Mouse (Mus musculus) gastrocnemius, postnatal 14 days (tissue): ENCODE data around the gene Oat. TPM values are rescaled to one million over a fixed set of nuclear protein-coding genes. Genes with fewer than 3 reads are reported as not detected.
A peak's percentile ranks its signal among the peaks of the same experiment; 100 is the strongest.

Experiments
- DNase-seq: peaks from one replicate; pipeline ENCODE4 v3.0.0; 2021; ENCODE audit warnings: mixed read lengths
- intact Hi-C: fragments of 180-260 bp; cut with DNase I; formaldehyde crosslinking; loops from one replicate; pipeline ENCODE4 v1.15.1; 2025; ENCODE audit warnings: low total_unique reads
- total RNA-seq, 2 experiments: library from RNA; stranded (reverse); gene quantifications; 2 replicates each; pipeline ENCODE4 v1.2.3; 2021

Oat gene
- total RNA-seq, 2 experiments from 2014 or later: 120 to 142 TPM

DNA sequence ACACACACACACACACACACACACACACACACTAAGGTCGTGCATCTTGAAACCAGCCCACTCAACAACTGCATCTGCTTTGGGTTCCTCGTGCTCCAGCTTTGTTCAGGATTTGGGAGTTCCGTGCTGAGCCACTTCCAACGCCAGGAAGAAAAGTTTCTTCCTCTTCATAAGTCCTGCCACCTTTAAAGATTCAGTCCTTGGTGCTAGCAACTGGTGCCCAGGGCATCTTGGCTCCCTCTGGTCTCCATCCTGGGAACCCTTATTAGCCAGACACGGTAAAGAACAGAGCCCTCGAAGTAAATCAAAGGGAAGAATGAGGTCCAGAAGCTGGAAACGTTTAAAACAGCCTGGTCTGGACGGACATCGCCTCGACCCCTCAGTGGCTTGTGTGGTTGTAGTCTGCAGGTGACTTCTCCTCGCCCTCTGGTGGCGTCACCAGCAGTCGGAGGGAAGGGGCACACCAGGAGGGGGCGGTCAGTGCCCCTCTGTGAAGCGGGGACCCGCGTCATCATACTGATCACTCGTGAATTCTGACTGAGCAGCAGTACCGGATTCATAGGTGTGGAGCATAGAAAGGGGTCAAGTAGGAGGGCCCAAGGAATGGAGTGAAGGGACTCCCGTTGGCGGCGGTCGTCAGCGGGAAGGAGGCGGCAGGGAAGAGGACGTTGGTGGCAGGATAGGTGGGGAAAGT, 20.5 kb upstream of the Oat start:
- intact Hi-C loops: no loop called here
- DNase-seq: no peak

DNA sequence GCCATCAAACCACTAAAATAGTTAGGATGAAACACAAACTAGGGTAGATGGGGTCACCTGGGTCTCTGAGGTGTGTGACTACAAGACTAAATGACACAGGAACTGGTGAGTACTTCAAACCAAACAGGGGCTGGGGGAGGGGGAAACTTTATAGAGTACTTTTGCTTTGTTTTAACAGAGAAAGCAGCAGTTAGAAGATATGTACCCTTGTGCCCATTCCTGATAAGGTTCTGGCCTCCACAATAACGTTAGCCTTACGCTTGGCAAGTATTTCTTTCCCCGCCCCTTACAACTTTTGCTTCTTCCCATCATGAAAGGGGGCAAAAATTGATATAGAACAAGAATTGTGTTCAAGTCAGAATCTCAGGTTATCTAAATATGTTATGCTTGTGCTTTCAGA, 19.6 kb upstream of the Oat start:
- DNase-seq: no peak
- intact Hi-C loops: no loop called here

DNA sequence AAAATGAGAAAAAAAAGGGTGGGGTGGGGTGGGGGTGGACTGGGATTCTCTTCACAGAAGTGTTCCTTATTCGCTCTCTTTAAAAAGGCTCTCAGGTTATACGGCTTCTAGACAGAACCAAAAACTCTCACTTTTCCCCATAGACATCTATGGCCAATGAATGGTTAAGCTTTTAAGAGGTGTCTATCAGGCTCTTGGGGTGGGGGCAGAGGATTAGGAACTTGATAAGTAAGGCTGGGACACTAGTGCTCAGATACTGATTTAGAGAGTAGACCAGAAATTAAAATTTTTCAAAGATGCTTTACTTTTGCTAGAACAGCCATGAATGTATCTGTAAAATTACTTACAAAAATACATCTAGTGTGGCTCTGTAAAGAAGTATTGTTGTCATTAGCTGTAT, 18.1 kb upstream of the Oat start:
- DNase-seq: no peak
- intact Hi-C loops: no loop called here

DNA sequence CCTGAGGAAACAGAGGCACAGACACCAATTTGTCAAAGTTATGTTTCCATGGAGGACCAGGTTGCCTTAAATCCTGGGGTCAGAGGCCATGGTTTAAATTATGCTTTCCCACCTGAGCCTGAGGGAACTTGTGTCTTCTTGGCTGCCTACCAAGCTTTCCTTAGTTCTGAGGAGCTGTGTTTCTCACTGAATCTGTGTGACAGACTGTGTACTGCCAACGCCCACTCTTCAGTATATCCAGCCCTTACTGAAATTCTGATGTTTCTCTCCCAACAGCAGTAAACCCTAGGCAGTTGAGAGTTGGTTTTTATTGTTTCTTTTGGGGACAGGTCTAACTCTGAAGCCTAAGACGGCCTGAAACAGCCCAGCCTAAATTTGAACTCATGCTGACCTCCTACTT, 17.6 kb upstream of the Oat start:
- intact Hi-C loops: no loop called here
- no peak for DNase-seq

DNA sequence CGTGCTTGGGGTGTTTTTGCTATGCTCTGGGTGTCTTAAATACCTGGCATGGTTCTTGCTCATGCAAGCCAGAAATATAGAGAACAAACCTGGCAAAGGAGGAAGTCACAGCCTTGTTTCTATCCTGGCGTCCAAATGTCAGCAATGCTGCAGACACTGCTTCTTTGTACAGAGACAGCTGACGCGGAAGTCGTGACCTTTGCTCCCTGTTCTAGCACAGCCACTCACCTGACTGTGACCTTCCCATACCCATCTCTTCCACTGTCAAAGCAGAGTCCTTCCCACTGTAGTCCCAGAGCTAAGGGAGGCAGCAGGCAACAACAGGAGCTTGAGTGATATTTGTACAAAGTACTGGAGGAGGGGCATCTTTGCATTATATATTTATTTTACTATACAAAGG, 13.4 kb upstream of the Oat start:
- intact Hi-C loops: no loop called here
- DNase-seq: no peak

DNA sequence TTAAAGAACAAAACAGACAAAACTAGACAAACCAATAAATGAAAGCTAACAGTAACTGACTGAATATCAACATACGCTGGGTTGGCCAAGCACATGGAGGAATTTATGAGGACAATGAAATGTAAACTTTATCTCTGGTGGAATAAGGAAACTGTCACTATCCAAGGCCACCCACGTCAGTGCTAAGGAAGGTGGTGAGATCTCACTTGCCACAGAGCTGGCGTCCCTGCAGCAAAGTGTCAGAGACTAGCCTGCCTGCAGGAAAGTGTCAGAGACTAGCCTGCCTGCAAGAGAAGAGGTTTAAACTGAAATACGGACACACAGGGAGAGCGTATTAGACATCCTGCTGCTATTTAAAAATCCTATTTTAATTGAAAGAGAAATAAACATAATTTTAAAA, 11.0 kb upstream of the Oat start:
- intact Hi-C loops: no loop called here
- no peak for DNase-seq

DNA sequence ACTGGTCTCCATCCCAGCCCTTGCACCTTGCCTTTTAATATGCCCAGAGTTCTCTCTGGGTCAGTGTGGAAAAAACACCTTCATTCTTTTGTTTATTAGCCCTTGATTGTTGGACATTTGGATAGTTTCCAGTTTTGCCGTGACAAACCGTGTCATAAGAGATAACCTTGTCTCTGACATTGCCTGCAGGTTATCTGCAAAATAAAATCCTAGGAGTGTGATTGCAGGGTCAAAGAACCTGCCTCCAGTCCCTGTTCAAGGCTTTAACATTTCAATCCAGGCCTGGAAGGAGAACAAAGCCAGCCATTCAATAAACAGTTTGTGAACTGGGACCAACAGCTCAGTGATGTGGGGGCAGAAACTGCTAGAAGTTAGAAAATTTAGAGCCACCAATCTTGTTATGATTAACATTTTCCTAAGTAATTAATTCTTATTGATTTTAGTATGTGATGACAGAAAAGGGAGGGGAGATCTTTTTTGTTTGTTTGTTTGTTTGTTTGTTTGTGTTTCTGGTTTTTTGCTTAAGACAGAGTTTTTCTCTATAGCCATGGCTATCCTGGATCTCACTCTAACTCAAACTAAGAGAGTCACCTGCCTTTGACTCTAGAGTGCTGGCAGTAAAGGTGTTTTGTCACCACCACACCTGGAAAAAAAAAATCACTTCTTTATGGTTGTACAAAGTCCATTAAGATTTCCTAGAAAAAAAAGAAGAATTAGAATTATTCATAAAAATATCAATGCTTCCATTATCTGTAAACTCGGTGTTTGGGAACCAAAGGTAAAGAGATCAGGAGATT, 9.7 kb upstream of the Oat start:
- DNase-seq: no peak
- intact Hi-C loops: no loop called here

DNA sequence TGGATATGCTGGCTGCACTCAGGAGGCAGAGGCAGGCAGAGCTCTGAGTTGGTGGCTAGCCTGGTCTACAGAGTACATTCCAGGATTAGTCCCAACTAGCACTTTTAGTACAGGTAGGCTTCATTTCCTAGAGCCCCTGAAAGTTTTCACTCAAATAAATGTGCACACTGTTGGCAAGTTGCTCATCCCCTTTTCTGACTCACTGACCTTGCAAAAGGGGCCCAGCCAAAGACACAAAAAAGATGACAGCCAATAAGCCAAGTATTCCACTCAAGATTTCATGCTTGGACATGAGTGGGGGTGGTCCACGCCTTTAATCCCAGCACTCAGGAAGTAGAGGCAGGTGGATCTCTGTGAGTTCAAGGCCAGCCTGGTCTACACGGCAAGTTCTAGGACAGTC, 5.2 kb upstream of the Oat start:
- no peak for DNase-seq
- intact Hi-C loops: no loop called here

DNA sequence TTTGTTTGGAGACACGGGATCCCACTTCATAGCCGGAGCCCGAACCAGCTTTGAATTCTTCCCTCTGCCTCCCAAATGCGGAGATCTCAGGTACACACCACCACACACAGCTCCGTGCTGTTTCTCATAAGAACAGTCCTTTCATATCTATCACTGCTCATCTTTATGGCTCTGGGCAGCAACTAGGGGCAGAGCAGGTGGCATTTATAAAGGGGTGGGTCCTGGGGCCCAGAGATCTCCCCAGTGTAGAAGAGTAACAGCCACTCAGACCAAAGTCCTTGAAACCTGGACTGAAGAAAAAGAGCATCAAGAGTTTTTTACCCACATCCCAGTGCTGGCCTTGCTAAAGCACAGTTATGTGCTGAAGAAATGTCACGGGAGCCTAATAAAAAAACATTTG, 4.3 kb upstream of the Oat start:
- intact Hi-C loops: no loop called here
- no peak for DNase-seq

DNA sequence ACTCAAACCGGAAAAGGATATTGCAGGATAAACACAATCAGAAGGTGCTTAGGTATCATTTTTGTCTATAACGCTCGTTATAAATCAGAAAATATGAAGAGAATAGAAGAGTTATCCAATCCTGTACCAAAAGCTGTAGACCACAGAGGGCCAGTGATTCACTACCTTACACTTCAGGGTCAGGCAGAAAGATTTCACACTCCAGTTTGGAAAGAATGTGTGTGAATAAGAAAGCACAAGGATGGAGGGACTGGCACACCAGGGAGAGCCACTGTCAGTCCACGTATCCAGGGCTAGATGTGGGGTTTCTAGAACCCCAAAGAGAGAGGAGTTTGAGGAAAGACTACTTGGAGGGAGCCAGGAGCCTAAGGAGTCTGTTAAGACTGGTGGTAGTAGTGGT, 693 bp upstream of the Oat start:
- intact Hi-C loops: no loop called here
- DNase-seq: no peak

DNA sequence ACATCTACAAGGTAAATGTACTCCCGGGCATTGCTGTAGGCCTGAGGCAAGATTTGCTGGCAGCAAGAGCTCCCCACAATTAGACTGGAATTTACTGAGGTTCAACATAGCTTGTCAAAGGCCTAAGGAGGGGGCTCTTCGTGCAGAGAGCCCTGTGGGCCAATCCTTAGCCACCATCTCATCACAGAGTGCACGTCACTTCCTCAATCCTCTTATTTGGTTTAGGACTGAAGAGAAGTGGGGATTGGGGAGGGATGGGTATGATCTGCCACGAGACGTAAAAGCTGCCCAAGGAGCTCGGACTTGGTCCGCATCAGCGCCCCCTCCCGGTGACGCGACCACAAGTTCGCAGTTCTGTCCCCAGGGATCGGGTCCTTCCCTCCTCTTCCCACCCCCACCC, 575 bp downstream of the Oat start:
- peak; percentile 85 for DNase-seq
- intact Hi-C loops: no loop called here

DNA sequence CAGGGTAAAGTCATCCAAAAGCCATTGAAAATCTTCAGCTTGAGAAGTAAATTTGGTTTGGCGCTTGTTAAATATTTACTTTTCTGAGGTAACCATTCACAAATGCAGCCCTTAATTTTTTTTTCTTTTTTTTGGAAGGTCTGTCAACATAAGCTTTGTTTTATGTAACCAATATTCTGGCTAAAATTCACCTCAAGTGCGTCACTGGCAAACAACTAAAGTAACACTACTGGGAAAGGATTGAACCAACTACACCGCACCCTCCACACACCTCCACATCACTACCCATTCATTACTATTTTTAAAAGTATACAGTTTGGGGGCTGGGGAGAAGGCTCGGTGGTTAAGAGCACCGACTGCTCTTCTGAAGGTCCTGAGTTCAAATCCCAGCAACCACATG, 1.6 kb downstream of the Oat start:
- intact Hi-C loops: no loop called here
- DNase-seq: no peak

DNA sequence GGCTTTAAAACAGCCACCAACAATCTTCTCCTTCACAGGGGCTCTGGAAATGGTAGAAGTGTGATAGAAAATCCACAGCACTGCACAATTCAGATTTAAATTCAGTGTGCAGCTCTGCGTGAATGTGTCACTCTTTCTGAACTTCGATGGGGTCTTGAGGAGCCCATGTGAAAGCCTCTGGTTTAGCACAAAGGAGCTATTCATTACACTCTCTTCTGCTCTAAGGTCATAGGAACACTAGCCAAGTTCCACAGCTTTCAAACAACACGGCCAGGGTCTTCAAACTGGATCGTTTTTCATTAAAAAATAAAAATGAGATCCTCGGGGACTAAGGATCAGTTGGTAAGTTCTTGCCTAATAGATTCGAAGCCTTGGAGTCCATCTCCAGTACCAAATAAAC, 3.0 kb downstream of the Oat start:
- no peak for DNase-seq
- intact Hi-C loops: no loop called here

DNA sequence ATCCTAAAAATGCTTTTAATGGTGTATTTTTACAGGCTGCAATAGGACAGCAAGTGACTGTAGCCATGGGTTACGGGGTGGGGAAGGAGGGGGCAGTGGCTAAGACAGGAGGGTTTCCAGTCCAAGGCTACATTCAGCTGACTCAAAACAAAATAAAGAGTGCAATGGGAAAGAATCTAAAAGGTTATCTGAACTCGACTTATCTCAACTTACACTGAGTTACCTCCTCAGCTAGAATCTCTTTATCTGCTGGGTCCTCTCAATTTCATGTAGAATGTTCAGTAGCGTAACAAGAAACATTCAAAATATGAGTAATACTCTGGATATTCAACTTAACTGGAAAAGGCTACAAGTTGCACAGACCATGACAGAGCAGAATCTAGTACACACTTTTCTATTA, 3.5 kb downstream of the Oat start:
- intact Hi-C loops: no loop called here
- DNase-seq: no peak

DNA sequence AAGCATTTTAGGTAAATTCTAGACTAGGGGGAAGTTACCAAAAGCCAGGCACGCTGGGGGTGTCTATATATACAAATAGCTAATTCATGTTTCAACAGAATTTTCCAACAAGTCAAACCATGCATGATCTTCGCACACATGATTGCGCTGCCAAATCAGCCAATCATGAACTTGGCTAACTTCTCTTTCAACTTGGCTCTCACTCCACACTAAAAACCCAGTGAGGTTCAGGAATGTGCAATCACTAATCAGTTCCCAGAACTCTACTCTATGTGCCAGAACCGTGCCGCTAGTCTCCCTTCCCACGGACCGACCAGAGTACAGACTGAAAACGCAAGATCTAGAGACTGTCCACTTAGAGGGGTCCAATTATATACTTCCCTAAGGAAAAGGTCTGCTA, 4.7 kb downstream of the Oat start:
- intact Hi-C loops: no loop called here
- no peak for DNase-seq

DNA sequence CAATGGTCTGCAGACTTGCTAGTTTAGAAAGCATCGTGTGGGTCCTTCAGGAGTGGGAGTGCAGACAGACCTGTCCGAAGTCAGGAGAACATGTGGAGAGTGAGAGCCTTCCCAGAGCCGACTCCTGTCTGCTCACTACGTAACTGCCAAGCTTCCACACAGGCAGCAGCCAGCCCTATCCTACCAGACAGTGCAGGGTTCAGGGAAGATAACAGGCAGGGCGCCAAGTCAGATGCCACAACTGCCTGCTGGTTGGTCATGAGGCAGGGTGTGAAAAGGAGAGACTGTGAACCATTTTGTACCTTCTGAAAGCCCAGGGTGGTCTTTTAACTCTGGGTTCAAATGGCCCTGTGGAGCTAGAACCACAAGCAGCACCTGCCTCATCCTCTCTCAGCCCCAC, 6.1 kb downstream of the Oat start:
- intact Hi-C loops: no loop called here

DNA sequence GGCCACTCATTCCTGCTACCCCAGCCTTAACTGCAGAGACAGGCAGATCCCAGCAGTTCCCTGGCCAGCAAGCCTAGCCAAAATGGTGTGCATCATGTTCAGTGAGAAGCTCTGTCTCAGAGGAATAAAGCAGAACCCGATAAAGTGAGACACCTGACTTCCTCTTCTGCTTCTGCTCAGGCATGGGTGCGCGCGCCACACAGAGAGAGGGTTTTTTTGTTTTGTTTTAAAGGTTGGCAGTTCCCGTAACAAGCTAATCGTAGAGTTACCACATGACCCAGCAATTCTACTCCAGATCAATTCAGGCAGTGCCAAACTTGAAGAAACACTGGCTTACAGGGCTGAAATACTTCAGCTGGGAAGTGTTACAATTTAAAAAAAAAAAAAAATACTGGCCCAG, 7.4 kb downstream of the Oat start:
- no peak for DNase-seq
- intact Hi-C loops: no loop called here

More for the DNA sequence above, 6.1 kb downstream of the Oat start:
- no peak for DNase-seq

DNA sequence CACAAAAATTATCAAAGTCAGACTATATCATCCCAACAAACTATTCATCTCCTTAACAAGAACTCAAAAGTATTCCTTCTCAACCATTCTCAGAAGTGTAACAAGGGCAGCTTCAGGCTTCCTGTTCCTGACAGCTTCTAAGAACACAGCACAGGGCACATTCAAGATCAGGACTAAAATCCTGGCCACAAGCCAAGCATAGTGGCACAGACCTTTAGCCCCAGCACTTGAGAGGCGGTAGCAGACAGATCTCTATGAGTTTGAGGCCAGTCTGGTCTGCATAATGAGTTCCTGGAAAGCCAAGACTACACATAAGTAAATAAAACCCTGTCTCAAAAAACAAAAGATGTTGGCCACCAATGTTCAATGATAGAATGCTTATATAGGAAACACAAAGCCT, 10.4 kb downstream of the Oat start:
- intact Hi-C loops: no loop called here
- no peak for DNase-seq

DNA sequence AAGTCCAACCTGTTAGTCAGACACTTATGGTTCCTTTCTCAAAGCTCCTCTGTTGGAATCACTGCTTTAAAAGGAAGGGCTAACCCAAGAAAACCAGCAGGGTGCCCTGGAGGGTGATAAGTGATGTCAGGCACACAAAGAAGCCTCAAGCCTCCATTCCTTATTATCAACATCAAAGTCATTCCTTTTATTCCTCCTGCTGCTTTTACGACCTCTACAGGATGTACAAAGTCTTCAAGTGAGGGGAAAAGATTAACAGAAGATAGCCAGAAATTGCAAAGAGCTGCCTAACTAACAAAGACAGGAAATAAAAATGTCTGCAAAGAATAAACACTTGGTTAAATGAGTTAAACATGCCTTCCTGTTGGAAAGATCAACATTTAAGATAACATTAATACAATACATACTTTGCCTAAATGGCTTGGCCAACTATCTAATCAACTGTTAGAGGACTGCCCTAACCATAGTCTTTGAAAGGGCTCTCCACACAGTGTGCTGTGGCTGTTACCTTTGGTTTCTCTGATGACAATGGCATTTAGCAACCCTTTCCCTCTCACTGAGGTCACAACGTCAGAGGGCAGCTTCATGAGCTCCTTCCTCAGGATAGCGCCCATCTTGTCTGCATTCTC, 16.9 kb downstream of the Oat start:
- DNase-seq: no peak
- intact Hi-C loops: no loop called here

DNA sequence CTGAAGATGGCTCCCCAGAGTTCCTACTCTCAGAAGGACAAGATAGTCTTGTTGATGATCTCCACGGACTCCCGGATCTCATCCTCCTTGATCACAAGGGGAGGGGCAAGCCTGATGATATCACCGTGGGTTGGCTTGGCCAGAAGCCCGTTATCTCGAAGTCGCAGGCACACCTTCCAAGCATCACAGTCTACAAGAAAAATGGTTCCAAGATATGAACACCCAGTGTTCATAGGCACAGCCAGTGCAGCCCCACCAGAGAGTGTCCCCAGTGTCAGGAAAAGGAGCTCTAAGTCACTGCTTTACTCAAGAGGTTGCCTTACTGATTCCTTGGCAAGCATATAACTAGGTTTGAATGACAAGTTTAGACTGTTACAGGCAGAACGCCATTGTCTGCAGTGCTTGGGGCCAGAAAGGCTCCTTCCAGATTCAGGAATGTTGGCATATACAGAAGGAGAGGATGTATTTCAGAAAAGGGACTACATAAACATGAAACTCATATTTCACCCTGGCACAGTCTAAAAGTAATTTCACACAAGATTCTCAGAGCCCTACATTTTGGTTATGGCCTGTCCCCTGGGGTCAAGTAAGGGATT, 18.0 kb downstream of the Oat start:
- intact Hi-C loops: no loop called here
- DNase-seq: no peak

DNA sequence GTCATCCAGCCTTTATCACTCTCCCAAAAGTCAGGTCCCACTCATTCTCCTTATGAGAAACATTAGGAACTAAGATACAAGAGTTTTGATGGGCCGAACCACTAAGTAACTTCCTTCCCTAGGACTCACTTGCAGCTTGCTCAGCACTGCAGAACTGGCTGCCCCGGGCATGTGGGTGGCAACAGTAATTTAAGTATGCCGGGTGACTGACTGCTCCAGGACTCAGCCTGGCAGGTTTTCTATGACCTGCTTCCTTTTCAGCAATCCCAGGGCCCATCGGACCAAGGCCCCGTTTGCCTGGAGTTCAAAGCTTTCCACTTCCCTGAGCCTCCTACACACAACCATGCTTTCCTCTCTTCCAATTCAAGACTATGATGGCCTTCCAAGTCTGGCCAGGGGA, 19.6 kb downstream of the Oat start:
- intact Hi-C loops: no loop called here

More for the DNA sequence above, 19.6 kb downstream of the Oat start:
- peak; percentile 29 for DNase-seq
